Mouse (Mus musculus): ENCODE measurements at regions not wholly inside any gene's neighbourhood (a gene's known extent, or its start where the extent isn't known, plus 50 kb on each side); places are given as distances from the start of the nearest gene placed in this dataset.

- DNase-seq, result peak in 1 of 2 experiments; percentile 16
These were observed 77.3 kb upstream of the Wscd1 start for GRCm38 (mm10) chr11:71672171-71673050.

GRCm38 (mm10) chr11:71674319-71674718 is 75.4 kb upstream of the Wscd1 start:
- peak; percentile 22 to 42 for DNase-seq

- no peak for DNase-seq
These were observed 73.9 kb upstream of the Wscd1 start for GRCm38 (mm10) chr11:71675714-71676313.

- peak; percentile 35 to 51 for DNase-seq
These were observed 52.7 kb upstream of the Wscd1 start for GRCm38 (mm10) chr11:71697017-71697416.

- DNase-seq, result no peak
These were observed 50.9 kb upstream of the Wscd1 start for GRCm38 (mm10) chr11:71698836-71699235.

All from lung, adult 18-20 months (tissue).